Mouse (Mus musculus): ENCODE measurements around the gene Gm45234.

DNA sequence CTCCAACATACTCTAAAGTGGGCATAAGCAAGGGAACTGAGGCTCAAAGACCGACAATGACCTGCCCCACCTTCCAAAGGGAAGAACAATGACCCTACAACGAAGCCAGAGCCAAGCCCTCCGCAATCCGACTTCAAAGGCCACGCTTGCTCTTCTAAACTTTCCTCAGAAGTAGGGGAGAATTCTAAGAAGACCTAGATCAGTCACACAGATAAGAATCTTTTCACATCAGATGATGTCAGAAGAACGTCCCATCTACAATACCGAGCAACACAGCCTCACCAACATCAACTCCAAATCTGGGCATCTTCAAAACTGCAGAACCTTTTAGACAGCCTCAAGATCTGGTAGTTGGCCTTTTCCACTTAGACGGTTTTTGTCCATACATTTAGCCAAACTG lies 5.4 kb downstream of the Gm45234 start:
- TF ChIP-seq CTCF (IDR thresholded peaks at IDR 0.05; ENCODE audit: low read depth, low read length), result no peak
- no peak for TF ChIP-seq POLR2A (IDR thresholded peaks at IDR 0.05; ENCODE audit: borderline replicate concordance, low read depth, low read length)

Measured in bone marrow macrophage, adult 2 months (primary cell).